Mouse (Mus musculus) limb, embryonic 14.5 days (tissue): ENCODE results near the gene Rnf181. TPM values are rescaled to one million over a fixed set of nuclear protein-coding genes. Genes with fewer than 3 reads are reported as not detected.

Experiments
- ATAC-seq: fragments of 200-750 bp; cut with Nextera tagmentation; 2 replicates; pipeline ENCODE4 v1.8.0; 2017; ENCODE audit warnings: low read depth, moderate number of reproducible peaks, moderate TSS enrichment; ENCODE audit not compliant: low FRiP score
- DNase-seq: peaks from one replicate; pipeline ENCODE4 v3.0.0-alpha.2; 2015; ENCODE audit warnings: low spot score
- H3K27ac ChIP-seq: fragments of 300-500 bp; sonication (generic); replicated peaks from 2 replicates; pipeline ENCODE4 v1.5.1; 2014; ENCODE audit warnings: low read depth, mild to moderate bottlenecking, low read length, moderate library complexity, mixed read lengths
- H3K27me3 ChIP-seq: fragments of 300-500 bp; sonication (generic); 2 replicates; pipeline ENCODE4 v1.6.1; 2014; ENCODE audit warnings: low read length, mixed read lengths; ENCODE audit not compliant: control insufficient read depth, insufficient read depth
- H3K36me3 ChIP-seq: fragments of 300-500 bp; sonication (generic); 2 replicates; pipeline ENCODE4 v1.6.1; 2014; ENCODE audit warnings: mild to moderate bottlenecking, low read length, moderate library complexity, mixed read lengths; ENCODE audit not compliant: control insufficient read depth, insufficient read depth
- H3K4me1 ChIP-seq: fragments of 300-500 bp; sonication (generic); 2 replicates; pipeline ENCODE4 v1.6.1; 2014; ENCODE audit warnings: antibody characterized with exemption, low read length, mixed read lengths; ENCODE audit not compliant: control insufficient read depth, insufficient read depth
- H3K4me2 ChIP-seq: fragments of 300-500 bp; sonication (generic); replicated peaks from 2 replicates; pipeline ENCODE4 v1.6.1; 2014; ENCODE audit warnings: low read depth, mild to moderate bottlenecking, low read length, moderate library complexity; ENCODE audit not compliant: severe bottlenecking
- H3K4me3 ChIP-seq: fragments of 300-500 bp; sonication (generic); replicated peaks from 2 replicates; pipeline ENCODE4 v1.5.1; 2014; ENCODE audit warnings: low read length
- H3K9ac ChIP-seq: fragments of 300-500 bp; sonication (generic); 2 replicates; pipeline ENCODE4 v1.6.1; 2014; ENCODE audit warnings: mild to moderate bottlenecking, low read depth, low read length, moderate library complexity; ENCODE audit not compliant: severe bottlenecking
- H3K9me3 ChIP-seq: fragments of 300-500 bp; sonication (generic); 2 replicates; pipeline ENCODE4 v1.6.1; 2016; ENCODE audit warnings: low read length; ENCODE audit not compliant: control insufficient read depth
- POLR2A ChIP-seq: fragments of 200-500 bp; IDR thresholded peaks from 2 replicates; pipeline ENCODE4 v1.8.0; 2012; ENCODE audit warnings: inconsistent platforms, mild to moderate bottlenecking, moderate library complexity, borderline replicate concordance; ENCODE audit not compliant: insufficient read depth, insufficient read length; ENCODE audit errors: extremely low read depth
- WGBS: fragments of 180-500 bp; shearing (Covaris S2); extraction: QIAGEN DNeasy Blood & Tissue Kit; methylation state at CpG from one replicate; pipeline ENCODE4 v1.1.7; 2014; 5-methylcytosine and 5-hydroxymethylcytosine counted together
- polyA plus RNA-seq, 2 experiments: library from polyadenylated mRNA; depleted of rRNA in 1 of 2; stranded (reverse) in 1 of 2; unstranded in 1 of 2; fragments of >200 nt; fragmentation: Nextera tagmentation in 1 of 2; extraction: Ambion mirVana in 1 of 2; gene quantifications; 2 replicates each; pipeline versions ENCODE4 v1.2.1 to v1.2.3; 2012 to 2014

Rnf181 gene
- polyA plus RNA-seq, 2 experiments: 65.7 to 84.4 TPM

GRCm38 (mm10) chr6:72346261-72346660, 20.5 kb downstream of the Rnf181 start:
- H3K9ac ChIP-seq: no peak overlapping the region
- TF ChIP-seq POLR2A: no peak
- H3K27ac ChIP-seq: no peak overlapping the region
- no peak for DNase-seq
- no peaks in the 10 kb centered on the region for H3K9me3 ChIP-seq
- H3K36me3 ChIP-seq: peaks cover 30% of the 10 kb centered on the region
- no peak for ATAC-seq
- peak overlapping the region; percentile 87; the same call in 1 of the 2 replicates for H3K4me3 ChIP-seq
- no peaks in the 10 kb centered on the region for H3K27me3 ChIP-seq
- WGBS: 85% methylated on average over 4 of the region's 4 CpGs
- H3K4me1 ChIP-seq: peaks cover 23% of the 10 kb centered on the region
- no peak overlapping the region for H3K4me2 ChIP-seq

- H3K4me3 ChIP-seq: peak overlapping the region; percentile 79
Measured at GRCm38 (mm10) chr6:72345633-72346032, 21.1 kb downstream of the Rnf181 start.

GRCm38 (mm10) chr6:72345074-72345567, 21.6 kb downstream of the Rnf181 start, which contains the start of gene Usp39:
Gene Usp39, minus strand, starts transcription at chr6:72345184.
- H3K4me3 ChIP-seq: peak within 1 kb of the TSS; percentile 79
- no peaks in the 10 kb centered on the region for H3K27me3 ChIP-seq
- H3K4me1 ChIP-seq: peaks cover 23% of the 10 kb centered on the region
- peak within 1 kb of the TSS; percentile 56 for H3K27ac ChIP-seq
- ATAC-seq (peak; percentile 83), DNase-seq (peak; percentile 98)
- H3K9ac ChIP-seq: peak within 1 kb of the TSS; percentile 82
- H3K9me3 ChIP-seq: no peaks in the 10 kb centered on the region
- whole genome bisulfite sequencing: 1% methylated on average over 30 of the region's 30 CpGs
- peak within 1 kb of the TSS; percentile 66 for H3K4me2 ChIP-seq
- 0 out of 2 replicates have a peak, but pooled peaks have one; percentile 39 for TF ChIP-seq POLR2A
- H3K36me3 ChIP-seq: peaks cover 19% of the 10 kb centered on the region

More at GRCm38 (mm10) chr6:72345633-72346032, 21.1 kb downstream of the Rnf181 start:
- Histone ChIP-seq H3K27ac (no peak overlapping the region), H3K4me2 (peak overlapping the region; percentile 66), H3K9me3 (no peaks in the 10 kb centered on the region), H3K9ac (no peak overlapping the region), H3K27me3 (no peaks in the 10 kb centered on the region), H3K4me1 (peaks cover 23% of the 10 kb centered on the region), H3K36me3 (peaks cover 24% of the 10 kb centered on the region)
- no peak for ATAC-seq
- 44% methylated on average over 6 of the region's 6 CpGs for WGBS
- TF ChIP-seq POLR2A: no peak
- DNase-seq: no peak

DNA sequence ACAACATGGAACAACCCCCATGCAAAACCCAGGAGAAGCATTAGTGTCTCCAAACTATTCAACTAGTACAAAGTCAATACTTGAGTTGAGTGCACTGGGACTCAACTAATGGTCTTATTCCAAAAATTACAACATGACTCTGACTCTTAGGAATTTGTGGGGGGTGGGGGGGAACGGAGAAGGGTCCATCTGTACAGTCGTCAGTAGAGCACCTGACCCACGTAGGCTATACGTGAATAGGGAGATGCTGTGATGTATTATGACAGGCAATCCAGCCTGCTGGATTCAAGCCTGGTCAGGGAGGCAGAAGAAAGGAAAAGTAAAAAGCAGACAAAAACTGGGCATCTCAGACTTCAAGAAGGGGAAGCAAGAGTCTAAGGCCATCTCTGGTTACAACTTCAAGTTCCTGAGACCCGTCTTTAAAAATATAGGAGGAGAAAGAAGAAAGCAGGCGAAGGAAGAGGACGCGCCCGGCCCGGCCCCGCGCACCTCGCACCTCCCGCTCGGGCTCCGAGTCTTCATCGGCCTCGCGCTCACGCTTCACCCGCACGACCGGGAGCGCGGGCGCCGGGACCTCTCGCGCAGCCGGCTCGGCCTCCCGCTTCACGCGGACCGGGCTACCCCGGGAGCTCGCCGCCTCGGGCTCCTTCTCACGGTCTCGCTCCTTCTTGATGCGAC, 22.2 kb downstream of the Rnf181 start:
- H3K36me3 ChIP-seq: peaks cover 18% of the 10 kb centered on the region
- peak overlapping the region; percentile 79 for H3K4me3 ChIP-seq
- peak overlapping the region; percentile 66 for H3K4me2 ChIP-seq
- no peaks in the 10 kb centered on the region for H3K9me3 ChIP-seq
- under 1% methylated on average over 25 of the region's 42 CpGs for WGBS
- peak overlapping the region; percentile 56 for H3K27ac ChIP-seq
- TF ChIP-seq POLR2A: no peak
- peaks cover 23% of the 10 kb centered on the region for H3K4me1 ChIP-seq
- DNase-seq: no peak
- peak; percentile 28; the same call in 1 of the 2 replicates for ATAC-seq
- peak overlapping the region; percentile 82 for H3K9ac ChIP-seq
- no peaks in the 10 kb centered on the region for H3K27me3 ChIP-seq

- no peak overlapping the region for H3K4me3 ChIP-seq
- H3K36me3 ChIP-seq: peaks cover 42% of the 10 kb centered on the region
- no peak overlapping the region for H3K27ac ChIP-seq
- TF ChIP-seq POLR2A: no peak
- no peak overlapping the region for H3K9ac ChIP-seq
- ATAC-seq (no peak), DNase-seq (no peak)
- H3K4me2 ChIP-seq: no peak overlapping the region
- H3K9me3 ChIP-seq: no peaks in the 10 kb centered on the region
- no peaks in the 10 kb centered on the region for H3K27me3 ChIP-seq
- 71% methylated on average over 2 of the region's 2 CpGs for WGBS
- peaks cover 12% of the 10 kb centered on the region for H3K4me1 ChIP-seq
Measured at GRCm38 (mm10) chr6:72340481-72340880, 26.3 kb downstream of the Rnf181 start.
